Mouse (Mus musculus): ENCODE results near the gene Gm49368.
A peak's percentile ranks its signal among the peaks of the same experiment; 100 is the strongest.
"Not testable (repeated sequence)": the region's sequence is repeated elsewhere in the genome, so short reads cannot be mapped to it uniquely, and the experiment has no call there.

The Gm49368 gene

DNA sequence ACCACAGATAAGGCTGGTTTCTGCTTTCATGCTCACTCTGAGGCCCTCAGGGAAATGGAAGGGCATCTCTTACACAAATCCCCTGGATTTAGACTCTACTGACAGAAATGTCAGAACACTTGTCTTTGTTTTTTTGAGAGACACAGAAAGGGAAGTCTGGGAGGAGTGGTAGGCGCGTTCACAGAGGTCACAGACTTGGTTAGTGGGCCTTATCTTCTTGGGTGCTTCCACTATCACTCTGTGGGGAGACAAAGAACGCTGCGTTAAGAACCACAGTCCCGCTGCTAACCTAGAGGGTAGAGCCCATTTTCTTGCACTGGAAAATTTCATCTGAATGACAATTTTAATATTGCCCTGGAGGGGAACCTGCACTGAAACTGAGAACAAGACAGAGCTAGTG is 69.7 kb downstream of the Gm49368 start:
- Histone ChIP-seq H3K36me3 (ENCODE audit: control insufficient read depth, insufficient read depth, low read length, poor library complexity, severe bottlenecking) (no peaks in the 10 kb centered on the region), H3K27me3 (ENCODE audit: control insufficient read depth, insufficient read depth, low read length, poor library complexity, severe bottlenecking) (no peaks in the 10 kb centered on the region)
- DNase-seq (ENCODE audit: low read depth, low spot score), result no peak

- peak; percentile 63 for DNase-seq (ENCODE audit: low read depth, low spot score)
- Histone ChIP-seq H3K36me3 (ENCODE audit: control insufficient read depth, insufficient read depth, low read length, poor library complexity, severe bottlenecking) (no peaks in the 10 kb centered on the region), H3K27me3 (ENCODE audit: control insufficient read depth, insufficient read depth, low read length, poor library complexity, severe bottlenecking) (no peaks in the 10 kb centered on the region)
Measured at GRCm38 (mm10) chr7:128133596-128133995, 71.1 kb downstream of the Gm49368 start.

- Histone ChIP-seq H3K36me3 (ENCODE audit: control insufficient read depth, insufficient read depth, low read length, poor library complexity, severe bottlenecking) (no peaks in the 10 kb centered on the region), H3K27me3 (ENCODE audit: control insufficient read depth, insufficient read depth, low read length, poor library complexity, severe bottlenecking) (no peaks in the 10 kb centered on the region)
- no peak for DNase-seq (ENCODE audit: low read depth, low spot score)
Measured at GRCm38 (mm10) chr7:128136927-128137326, 74.4 kb downstream of the Gm49368 start.

DNA sequence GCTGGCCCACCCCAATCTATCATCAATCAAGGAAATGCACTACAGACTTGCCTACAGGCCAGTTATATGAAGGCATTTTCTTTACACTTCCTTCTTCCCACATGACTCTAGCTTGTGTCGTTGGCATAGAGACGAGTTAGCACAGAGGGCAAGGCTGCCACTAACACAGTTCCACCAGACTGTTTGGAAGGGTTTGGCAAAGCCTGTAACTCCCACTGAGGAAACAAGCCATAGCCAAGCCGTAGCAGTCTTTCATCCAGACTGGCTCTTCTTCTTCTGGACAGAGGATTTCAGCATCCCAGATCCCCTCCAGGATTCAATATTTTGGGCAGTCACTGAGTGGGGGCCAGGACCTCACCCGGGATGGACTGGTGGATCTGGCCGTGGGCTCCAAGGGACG is 77.1 kb downstream of the Gm49368 start:
- H3K36me3 ChIP-seq (ENCODE audit: control insufficient read depth, insufficient read depth, low read length, poor library complexity, severe bottlenecking), result no peaks in the 10 kb centered on the region
- no peak for DNase-seq (ENCODE audit: low read depth, low spot score)

GRCm38 (mm10) chr7:128150970-128151369 is 88.5 kb downstream of the Gm49368 start:
- Histone ChIP-seq H3K27me3 (ENCODE audit: control insufficient read depth, insufficient read depth, low read length, poor library complexity, severe bottlenecking) (no peaks in the 10 kb centered on the region), H3K36me3 (ENCODE audit: control insufficient read depth, insufficient read depth, low read length, poor library complexity, severe bottlenecking) (no peaks in the 10 kb centered on the region)
- DNase-seq (ENCODE audit: low read depth, low spot score), result no peak

More for the DNA sequence above, 77.1 kb downstream of the Gm49368 start:
- no peaks in the 10 kb centered on the region for H3K27me3 ChIP-seq (ENCODE audit: control insufficient read depth, insufficient read depth, low read length, poor library complexity, severe bottlenecking)

DNA sequence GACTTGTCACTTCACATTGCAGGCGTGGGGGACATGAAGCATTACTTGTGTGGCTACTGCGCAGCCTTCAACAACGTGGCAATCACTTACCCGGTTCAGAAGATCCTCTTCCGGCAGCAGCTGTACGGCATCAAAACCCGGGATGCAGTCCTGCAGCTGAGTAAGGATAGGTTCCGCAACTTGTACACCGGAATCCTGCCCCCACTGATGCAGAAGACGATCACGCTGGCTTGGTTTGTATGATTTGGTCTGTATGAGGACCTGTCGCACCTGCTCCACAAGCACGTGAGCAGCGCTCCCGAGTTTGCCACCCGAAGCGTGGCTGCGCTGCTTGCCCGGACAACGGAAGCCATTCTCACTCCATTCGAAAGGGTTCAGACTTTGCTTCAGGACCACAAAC is 91.6 kb downstream of the Gm49368 start, which contains the start of gene Itgad:
Itgad (plus strand) TSS at position 301 of the 400 bp plus-strand sequence.
- Histone ChIP-seq H3K27me3 (ENCODE audit: control insufficient read depth, insufficient read depth, low read length, poor library complexity, severe bottlenecking) (no peaks in the 10 kb centered on the region), H3K36me3 (ENCODE audit: control insufficient read depth, insufficient read depth, low read length, poor library complexity, severe bottlenecking) (no peaks in the 10 kb centered on the region)
- DNase-seq (ENCODE audit: low read depth, low spot score), result no peak

- Histone ChIP-seq H3K27me3 (ENCODE audit: control insufficient read depth, insufficient read depth, low read length, poor library complexity, severe bottlenecking) (no peaks in the 10 kb centered on the region), H3K36me3 (ENCODE audit: control insufficient read depth, insufficient read depth, low read length, poor library complexity, severe bottlenecking) (no peaks in the 10 kb centered on the region)
- no peak for DNase-seq (ENCODE audit: low read depth, low spot score)
Measured at GRCm38 (mm10) chr7:128154924-128155323, 92.4 kb downstream of the Gm49368 start.

- DNase-seq (ENCODE audit: low read depth, low spot score), result peak; percentile 24
- not testable (repeated sequence) for H3K27me3 ChIP-seq (ENCODE audit: control insufficient read depth, insufficient read depth, low read length, poor library complexity, severe bottlenecking)
Measured at GRCm38 (mm10) chr7:128158688-128159354, 96.3 kb downstream of the Gm49368 start.

DNA sequence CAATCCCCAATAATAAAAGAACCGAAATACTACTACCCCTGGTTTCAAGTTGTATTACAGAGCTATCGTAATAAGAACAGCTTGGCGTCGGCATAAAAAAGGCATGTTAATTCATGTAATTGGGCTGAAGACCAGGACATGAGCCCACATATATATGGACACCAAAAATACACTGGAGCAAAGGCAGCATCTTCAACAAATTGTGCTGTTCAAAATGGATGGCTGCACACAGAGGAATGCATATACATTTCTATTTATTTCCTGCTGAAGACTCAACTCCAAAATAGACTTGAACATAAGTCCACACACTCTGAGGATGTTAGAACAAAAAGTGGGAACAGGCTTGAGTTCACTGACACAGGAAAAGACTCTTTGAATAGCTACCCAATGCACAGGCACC is 101.5 kb downstream of the Gm49368 start:
- DNase-seq (ENCODE audit: low read depth, low spot score), result no peak
- no peaks in the 10 kb centered on the region for H3K36me3 ChIP-seq (ENCODE audit: control insufficient read depth, insufficient read depth, low read length, poor library complexity, severe bottlenecking)
- H3K27me3 ChIP-seq (ENCODE audit: control insufficient read depth, insufficient read depth, low read length, poor library complexity, severe bottlenecking), result no peaks in the 10 kb centered on the region

More at GRCm38 (mm10) chr7:128158688-128159354, 96.3 kb downstream of the Gm49368 start:
- not testable (repeated sequence) for H3K36me3 ChIP-seq (ENCODE audit: control insufficient read depth, insufficient read depth, low read length, poor library complexity, severe bottlenecking)

DNA sequence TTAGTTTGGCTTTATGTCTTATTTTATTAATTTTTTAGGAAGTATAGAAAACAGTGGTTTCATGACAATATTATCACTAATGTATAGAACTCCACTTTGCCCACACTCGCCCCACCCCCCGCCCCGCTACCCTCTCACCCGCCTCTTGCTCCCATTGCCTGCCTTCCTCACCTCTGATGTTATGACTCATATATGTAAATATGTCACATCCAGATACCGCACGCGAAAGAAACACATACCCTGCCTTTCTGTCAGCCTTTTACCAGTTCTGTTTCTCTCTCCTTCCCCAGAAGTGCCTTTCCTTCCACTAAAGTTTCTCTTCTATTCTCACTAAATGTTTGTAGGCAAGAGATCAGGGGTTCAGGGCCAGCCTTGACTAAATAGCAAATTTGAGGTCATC is 103.9 kb downstream of the Gm49368 start:
- no peak for DNase-seq (ENCODE audit: low read depth, low spot score)
- no peaks in the 10 kb centered on the region for H3K27me3 ChIP-seq (ENCODE audit: control insufficient read depth, insufficient read depth, low read length, poor library complexity, severe bottlenecking)
- no peaks in the 10 kb centered on the region for H3K36me3 ChIP-seq (ENCODE audit: control insufficient read depth, insufficient read depth, low read length, poor library complexity, severe bottlenecking)

DNA sequence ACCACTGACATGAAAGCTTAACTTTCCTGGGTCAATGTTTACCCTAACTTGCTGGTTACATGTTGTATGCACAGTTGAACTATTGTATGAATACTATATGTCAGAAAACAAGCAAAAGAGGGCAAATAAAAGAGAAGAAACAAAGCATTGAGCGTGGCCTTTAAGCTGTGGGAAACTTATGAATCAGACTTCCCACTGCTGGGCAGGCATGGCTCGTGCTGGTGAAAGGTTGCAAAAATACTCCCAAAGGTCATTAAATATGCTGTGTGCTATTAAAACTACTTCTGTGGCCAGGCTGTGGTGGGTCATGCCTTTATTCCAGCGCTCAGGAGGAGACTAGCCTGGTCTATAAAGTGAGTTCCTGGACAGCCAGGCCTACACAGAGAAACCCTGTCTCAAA is 107.5 kb downstream of the Gm49368 start:
- DNase-seq (ENCODE audit: low read depth, low spot score), result no peak
- Histone ChIP-seq H3K27me3 (ENCODE audit: control insufficient read depth, insufficient read depth, low read length, poor library complexity, severe bottlenecking) (no peaks in the 10 kb centered on the region), H3K36me3 (ENCODE audit: control insufficient read depth, insufficient read depth, low read length, poor library complexity, severe bottlenecking) (no peaks in the 10 kb centered on the region)
